Mouse (Mus musculus): ENCODE measurements around the gene Ttc28. TPM values are rescaled to one million over a fixed set of nuclear protein-coding genes. Genes with fewer than 3 reads are reported as not detected.
"Not testable (repeated sequence)": the region's sequence is repeated elsewhere in the genome, so short reads cannot be mapped to it uniquely, and the experiment has no call there.

Gene Ttc28
- polyA plus RNA-seq, 1 experiment from 2014 or later = 22.8 TPM

- peak; percentile 65; the same call in 1 of the 2 replicates for ATAC-seq
- 55% methylated on average over 13 of the region's 13 CpGs for WGBS
- Histone ChIP-seq H3K4me2 (no peak overlapping the region), H3K4me3 (no peak overlapping the region), H3K9ac (no peak overlapping the region), H3K9me3 (replicated peaks) (no peaks in the 10 kb centered on the region), H3K36me3 (ENCODE audit: poor library complexity, severe bottlenecking) (peaks cover 45% of the 10 kb centered on the region), H3K27ac (peak overlapping the region; percentile 64), H3K4me1 (no peaks in the 10 kb centered on the region), H3K27me3 (no peaks in the 10 kb centered on the region)
These were observed 20.5 kb upstream of the Ttc28 start for GRCm38 (mm10) chr5:110859013-110859650.

- Histone ChIP-seq H3K9me3 (replicated peaks) (no peaks in the 10 kb centered on the region), H3K27ac (no peak overlapping the region), H3K36me3 (ENCODE audit: poor library complexity, severe bottlenecking) (peaks cover 43% of the 10 kb centered on the region), H3K27me3 (no peaks in the 10 kb centered on the region), H3K9ac (no peak overlapping the region), H3K4me2 (no peak overlapping the region), H3K4me3 (no peak overlapping the region), H3K4me1 (no peaks in the 10 kb centered on the region)
- 90% methylated on average over 5 of the region's 5 CpGs for WGBS
- no peak for ATAC-seq
These were observed 19.2 kb upstream of the Ttc28 start for GRCm38 (mm10) chr5:110860445-110860844.

- peaks cover 36% of the 10 kb centered on the region for H3K4me1 ChIP-seq
- peak overlapping the region; percentile 59 for H3K27ac ChIP-seq
- H3K9me3 ChIP-seq (replicated peaks) = no peaks in the 10 kb centered on the region
- peak overlapping the region; percentile 26; the same call in 1 of the 2 replicates for H3K9ac ChIP-seq
- WGBS = 40% methylated on average over 4 of the region's 4 CpGs
- no peak for ATAC-seq
- H3K27me3 ChIP-seq = no peaks in the 10 kb centered on the region
- no peak overlapping the region for H3K4me3 ChIP-seq
- no peak overlapping the region for H3K4me2 ChIP-seq
- H3K36me3 ChIP-seq (ENCODE audit: poor library complexity, severe bottlenecking) = peaks cover 33% of the 10 kb centered on the region
These were observed 11.1 kb upstream of the Ttc28 start for GRCm38 (mm10) chr5:110868460-110868859.

GRCm38 (mm10) chr5:110869242-110869669 is 10.3 kb upstream of the Ttc28 start:
- WGBS = 11% methylated on average over 8 of the region's 8 CpGs
- Histone ChIP-seq H3K27me3 (no peaks in the 10 kb centered on the region), H3K36me3 (ENCODE audit: poor library complexity, severe bottlenecking) (peaks cover 27% of the 10 kb centered on the region), H3K9me3 (replicated peaks) (no peaks in the 10 kb centered on the region), H3K4me2 (no peak overlapping the region), H3K4me1 (peaks cover 42% of the 10 kb centered on the region), H3K9ac (no peak overlapping the region), H3K4me3 (no peak overlapping the region), H3K27ac (peak overlapping the region; percentile 59; the same call in 1 of the 2 replicates)
- no peak for ATAC-seq

- no peak overlapping the region for H3K4me2 ChIP-seq
- H3K9ac ChIP-seq = no peak overlapping the region
- H3K27ac ChIP-seq = 0 out of 2 replicates have a peak overlapping the region, but pooled peaks have one; percentile 6
- H3K36me3 ChIP-seq (ENCODE audit: poor library complexity, severe bottlenecking) = peaks cover 17% of the 10 kb centered on the region
- peak; percentile 53; the same call in 1 of the 2 replicates for ATAC-seq
- WGBS = 38% methylated on average over 6 of the region's 6 CpGs
- H3K4me3 ChIP-seq = no peak overlapping the region
- no peaks in the 10 kb centered on the region for H3K9me3 ChIP-seq (replicated peaks)
- peaks cover 61% of the 10 kb centered on the region for H3K4me1 ChIP-seq
- no peaks in the 10 kb centered on the region for H3K27me3 ChIP-seq
These were observed 6.4 kb upstream of the Ttc28 start for GRCm38 (mm10) chr5:110873160-110873559.

GRCm38 (mm10) chr5:110874711-110875110 is 4.9 kb upstream of the Ttc28 start:
- ATAC-seq = no peak
- Histone ChIP-seq H3K4me1 (peaks cover 48% of the 10 kb centered on the region), H3K4me3 (no peak overlapping the region), H3K4me2 (no peak overlapping the region), H3K9ac (no peak overlapping the region), H3K27ac (no peak overlapping the region), H3K27me3 (no peaks in the 10 kb centered on the region), H3K36me3 (ENCODE audit: poor library complexity, severe bottlenecking) (peaks cover 17% of the 10 kb centered on the region), H3K9me3 (replicated peaks) (no peaks in the 10 kb centered on the region)

- no peak overlapping the region for H3K9ac ChIP-seq
These were observed 4.3 kb upstream of the Ttc28 start for GRCm38 (mm10) chr5:110875286-110875685.

GRCm38 (mm10) chr5:110877666-110878505 is 1.7 kb upstream of the Ttc28 start:
- Histone ChIP-seq H3K4me2 (no peak overlapping the region), H3K36me3 (ENCODE audit: poor library complexity, severe bottlenecking) (peaks cover 4% of the 10 kb centered on the region; the same call in 1 of the 2 replicates), H3K4me1 (peaks cover 40% of the 10 kb centered on the region), H3K9ac (no peak overlapping the region), H3K27me3 (no peaks in the 10 kb centered on the region), H3K4me3 (no peak overlapping the region), H3K9me3 (replicated peaks) (no peaks in the 10 kb centered on the region), H3K27ac (no peak overlapping the region; the same call in 1 of the 2 replicates)
- ATAC-seq = no peak
- WGBS = 61% methylated on average over 5 of the region's 5 CpGs

More at GRCm38 (mm10) chr5:110875286-110875685, 4.3 kb upstream of the Ttc28 start:
- Histone ChIP-seq H3K4me1 (peaks cover 44% of the 10 kb centered on the region), H3K4me3 (no peak overlapping the region), H3K4me2 (no peak overlapping the region), H3K9me3 (replicated peaks) (no peaks in the 10 kb centered on the region), H3K27ac (no peak overlapping the region), H3K36me3 (ENCODE audit: poor library complexity, severe bottlenecking) (peaks cover 12% of the 10 kb centered on the region), H3K27me3 (no peaks in the 10 kb centered on the region)
- no peak for ATAC-seq
- WGBS = 100% methylated on average over 1 of the region's 1 CpGs

GRCm38 (mm10) chr5:110878526-110878925 is 1.1 kb upstream of the Ttc28 start:
- H3K4me2 ChIP-seq; H3K27me3 ChIP-seq; H3K4me3 ChIP-seq; H3K9ac ChIP-seq; H3K36me3 ChIP-seq (ENCODE audit: poor library complexity, severe bottlenecking); H3K27ac ChIP-seq; H3K9me3 ChIP-seq (replicated peaks); ATAC-seq: not testable (repeated sequence)
- peaks cover 34% of the 10 kb centered on the region for H3K4me1 ChIP-seq
- WGBS = 89% methylated on average over 1 of the region's 1 CpGs

- WGBS = 62% methylated on average over 7 of the region's 7 CpGs
- no peak for ATAC-seq
These were observed 561 bp upstream of the Ttc28 start for GRCm38 (mm10) chr5:110879042-110879441.

GRCm38 (mm10) chr5:110888596-110888995 is 9.0 kb downstream of the Ttc28 start:
- Histone ChIP-seq H3K4me3 (no peak overlapping the region), H3K9me3 (replicated peaks) (no peaks in the 10 kb centered on the region), H3K27me3 (no peaks in the 10 kb centered on the region), H3K36me3 (ENCODE audit: poor library complexity, severe bottlenecking) (peaks cover 33% of the 10 kb centered on the region), H3K9ac (no peak overlapping the region), H3K4me1 (no peaks in the 10 kb centered on the region), H3K4me2 (no peak overlapping the region), H3K27ac (no peak overlapping the region)
- 90% methylated on average over 4 of the region's 4 CpGs for WGBS
- no peak for ATAC-seq

More at GRCm38 (mm10) chr5:110879042-110879441, 561 bp upstream of the Ttc28 start:
- peak overlapping the region; percentile 83 for H3K4me3 ChIP-seq
- H3K4me2 ChIP-seq = peak overlapping the region; percentile 86
- H3K36me3 ChIP-seq (ENCODE audit: poor library complexity, severe bottlenecking) = peaks cover 4% of the 10 kb centered on the region; the same call in 1 of the 2 replicates
- peak overlapping the region; percentile 88 for H3K9ac ChIP-seq
- no peaks in the 10 kb centered on the region for H3K27me3 ChIP-seq
- H3K27ac ChIP-seq = peak overlapping the region; percentile 58
- H3K4me1 ChIP-seq = peaks cover 30% of the 10 kb centered on the region
- H3K9me3 ChIP-seq (replicated peaks) = no peaks in the 10 kb centered on the region

GRCm38 (mm10) chr5:110889945-110890344 is 10.3 kb downstream of the Ttc28 start:
- 93% methylated on average over 1 of the region's 1 CpGs for WGBS
- no peak overlapping the region for H3K4me2 ChIP-seq
- no peak for ATAC-seq
- H3K4me1 ChIP-seq = no peaks in the 10 kb centered on the region
- H3K4me3 ChIP-seq = no peak overlapping the region
- H3K27ac ChIP-seq = no peak overlapping the region
- no peak overlapping the region for H3K9ac ChIP-seq
- H3K27me3 ChIP-seq = no peaks in the 10 kb centered on the region
- H3K36me3 ChIP-seq (ENCODE audit: poor library complexity, severe bottlenecking) = peaks cover 47% of the 10 kb centered on the region
- no peaks in the 10 kb centered on the region for H3K9me3 ChIP-seq (replicated peaks)

All from forebrain, embryonic 13.5 days (tissue).